Mouse (Mus musculus) heart, embryonic 13.5 days (tissue): ENCODE measurements at regions not wholly inside any gene's neighbourhood (a gene's known extent, or its start where the extent isn't known, plus 50 kb on each side); places are given as distances from the start of the nearest gene placed in this dataset.

Experiments used
- ATAC-seq: fragments of 200-750 bp; cut with Nextera tagmentation; 2 replicates; pipeline ENCODE4 v1.8.0; 2017; ENCODE audit warnings: moderate TSS enrichment; ENCODE audit not compliant: insufficient number of reproducible peaks, low FRiP score, low TSS enrichment; ENCODE audit errors: extremely low read depth
- H3K27ac ChIP-seq: fragments of 300-500 bp; sonication (generic); replicated peaks from 2 replicates; pipeline ENCODE4 v1.5.1; 2015; ENCODE audit warnings: moderate library complexity, mild to moderate bottlenecking, inconsistent platforms
- H3K27me3 ChIP-seq: fragments of 300-500 bp; sonication (generic); replicated peaks from 2 replicates; pipeline ENCODE4 v1.6.1; 2015; ENCODE audit warnings: mild to moderate bottlenecking, inconsistent platforms
- H3K36me3 ChIP-seq: fragments of 300-500 bp; sonication (generic); 2 replicates; pipeline ENCODE4 v1.6.1; 2015; ENCODE audit warnings: mild to moderate bottlenecking, inconsistent platforms
- H3K4me1 ChIP-seq: fragments of 300-500 bp; sonication (generic); 2 replicates; pipeline ENCODE4 v1.6.1; 2015; ENCODE audit warnings: inconsistent platforms
- H3K4me2 ChIP-seq: fragments of 300-500 bp; sonication (generic); 2 replicates; pipeline ENCODE4 v1.6.1; 2015; ENCODE audit warnings: inconsistent platforms, mild to moderate bottlenecking, moderate library complexity
- H3K4me3 ChIP-seq: fragments of 300-500 bp; sonication (generic); 2 replicates; pipeline ENCODE4 v1.5.1; 2015; ENCODE audit warnings: moderate library complexity, mild to moderate bottlenecking, inconsistent platforms
- H3K9ac ChIP-seq: fragments of 300-500 bp; sonication (generic); 2 replicates; pipeline ENCODE4 v1.6.1; 2015; ENCODE audit warnings: inconsistent platforms, mild to moderate bottlenecking, moderate library complexity
- H3K9me3 ChIP-seq: fragments of 300-500 bp; sonication (generic); 2 replicates; pipeline ENCODE4 v1.6.1; 2016; ENCODE audit warnings: inconsistent platforms
- WGBS: fragments of 180-500 bp; shearing (Covaris S2); methylation state at CpG from one replicate; pipeline ENCODE4 v1.1.7; 2015; ENCODE audit warnings: mixed read lengths; 5-methylcytosine and 5-hydroxymethylcytosine counted together

DNA sequence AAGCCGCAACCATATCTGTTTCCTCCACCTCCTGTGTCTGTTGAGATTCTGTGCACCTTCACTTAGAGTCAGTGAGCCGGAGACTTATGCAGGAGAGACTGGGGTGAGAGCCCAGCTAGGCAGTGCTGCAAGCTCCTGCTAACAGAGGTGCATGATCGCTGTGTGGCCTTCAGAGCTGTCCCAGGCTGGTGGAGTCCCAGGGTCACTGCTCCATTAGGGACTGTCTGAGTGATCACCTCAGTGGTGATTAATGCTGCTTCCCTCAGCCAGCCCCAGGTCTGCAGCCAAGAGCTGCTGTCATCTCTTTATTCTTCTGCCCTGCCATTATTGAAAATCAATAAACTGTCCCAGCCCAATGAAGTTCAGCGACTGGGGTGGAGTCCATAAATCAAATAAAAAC is 69.0 kb upstream of the Aldh1b1 start:
- Histone ChIP-seq H3K36me3 (no peaks in the 10 kb centered on the region), H3K27ac (no peak overlapping the region), H3K4me3 (no peak overlapping the region), H3K9me3 (no peaks in the 10 kb centered on the region), H3K9ac (no peak overlapping the region), H3K4me2 (no peak overlapping the region), H3K27me3 (no peaks in the 10 kb centered on the region), H3K4me1 (peaks cover 23% of the 10 kb centered on the region)
- no peak for ATAC-seq
- WGBS = 75% methylated on average over 4 of the region's 4 CpGs

- Histone ChIP-seq H3K27ac (no peak overlapping the region), H3K4me1 (peaks cover 32% of the 10 kb centered on the region), H3K4me3 (no peak overlapping the region), H3K4me2 (no peak overlapping the region), H3K36me3 (no peaks in the 10 kb centered on the region), H3K9me3 (no peaks in the 10 kb centered on the region), H3K9ac (no peak overlapping the region), H3K27me3 (no peaks in the 10 kb centered on the region)
- ATAC-seq = no peak
- 55% methylated on average over 4 of the region's 4 CpGs for WGBS
Observed at GRCm38 (mm10) chr4:45728825-45729224, 70.0 kb upstream of the Aldh1b1 start.

- no peaks in the 10 kb centered on the region for H3K9me3 ChIP-seq
- no peak overlapping the region for H3K4me2 ChIP-seq
- H3K27me3 ChIP-seq = no peaks in the 10 kb centered on the region
- no peak overlapping the region for H3K27ac ChIP-seq
- H3K4me3 ChIP-seq = no peak overlapping the region
- no peak overlapping the region for H3K9ac ChIP-seq
- peaks cover 32% of the 10 kb centered on the region for H3K4me1 ChIP-seq
- ATAC-seq = no peak
- 77% methylated on average over 5 of the region's 5 CpGs for WGBS
- H3K36me3 ChIP-seq = no peaks in the 10 kb centered on the region
Observed at GRCm38 (mm10) chr4:45727915-45728314, 70.9 kb upstream of the Aldh1b1 start.

- Histone ChIP-seq H3K36me3 (no peaks in the 10 kb centered on the region), H3K4me2 (no peak overlapping the region), H3K9me3 (no peaks in the 10 kb centered on the region), H3K27me3 (no peaks in the 10 kb centered on the region), H3K4me1 (peaks cover 32% of the 10 kb centered on the region), H3K4me3 (no peak overlapping the region), H3K9ac (no peak overlapping the region), H3K27ac (no peak overlapping the region)
- no peak for ATAC-seq
- WGBS = 70% methylated on average over 9 of the region's 9 CpGs
Observed at GRCm38 (mm10) chr4:45727474-45727873, 71.3 kb upstream of the Aldh1b1 start.

GRCm38 (mm10) chr4:45726783-45727182 is 72.0 kb upstream of the Aldh1b1 start:
- WGBS = 89% methylated on average over 5 of the region's 5 CpGs
- no peak for ATAC-seq
- no peaks in the 10 kb centered on the region for H3K27me3 ChIP-seq

DNA sequence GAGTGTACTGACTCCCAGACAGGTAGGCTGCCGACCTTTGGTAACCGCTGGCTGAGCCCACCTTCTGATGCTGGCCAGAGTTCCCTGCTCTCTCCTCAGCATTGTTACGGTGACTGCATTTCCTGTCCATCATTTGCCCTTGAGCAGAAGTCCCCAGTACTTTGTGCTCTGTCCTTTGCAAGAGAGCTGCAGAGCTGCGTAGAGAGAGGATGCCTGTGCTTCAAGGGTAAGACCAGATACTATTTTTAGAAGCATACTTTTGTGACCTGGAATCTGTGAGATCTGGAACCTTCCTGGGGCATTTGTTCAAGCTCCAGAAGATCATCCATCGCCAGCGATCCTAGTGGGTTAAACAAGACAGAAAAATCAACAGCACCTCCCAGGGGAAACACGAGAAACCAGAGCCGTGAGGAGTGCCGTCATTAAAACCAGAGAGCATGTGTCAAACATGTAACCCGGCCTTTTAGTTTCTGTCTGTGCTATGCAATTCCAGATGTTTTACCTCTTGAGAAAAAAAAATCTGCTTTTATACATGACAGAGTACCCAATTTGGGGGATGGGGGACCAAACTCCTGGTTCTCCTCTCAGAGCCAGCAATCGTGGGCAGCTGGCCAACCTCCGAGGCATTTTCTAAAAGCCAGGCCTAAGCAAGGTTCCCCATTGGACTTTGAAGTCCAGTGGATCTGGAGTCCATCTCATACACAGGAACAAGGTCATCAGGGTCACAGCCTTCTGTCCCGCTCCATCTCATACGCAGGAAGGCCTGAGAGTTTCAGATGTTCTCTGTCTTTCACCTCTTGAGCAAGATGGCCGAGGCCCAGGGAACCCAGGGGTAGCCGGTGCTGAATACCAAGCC is 73.5 kb upstream of the Aldh1b1 start:
- H3K9me3 ChIP-seq = no peaks in the 10 kb centered on the region
- H3K4me2 ChIP-seq = peak overlapping the region; percentile 6; the same call in 1 of the 2 replicates
- no peaks in the 10 kb centered on the region for H3K27me3 ChIP-seq
- ATAC-seq = no peak
- H3K36me3 ChIP-seq = no peaks in the 10 kb centered on the region
- peaks cover 22% of the 10 kb centered on the region for H3K4me1 ChIP-seq
- WGBS = 44% methylated on average over 16 of the region's 16 CpGs
- no peak overlapping the region for H3K4me3 ChIP-seq
- peak overlapping the region; percentile 56 for H3K27ac ChIP-seq
- no peak overlapping the region for H3K9ac ChIP-seq

More at GRCm38 (mm10) chr4:45726783-45727182, 72.0 kb upstream of the Aldh1b1 start:
- Histone ChIP-seq H3K36me3 (no peaks in the 10 kb centered on the region), H3K4me1 (peaks cover 32% of the 10 kb centered on the region), H3K9me3 (no peaks in the 10 kb centered on the region), H3K4me2 (no peak overlapping the region), H3K4me3 (no peak overlapping the region), H3K9ac (no peak overlapping the region), H3K27ac (no peak overlapping the region)

DNA sequence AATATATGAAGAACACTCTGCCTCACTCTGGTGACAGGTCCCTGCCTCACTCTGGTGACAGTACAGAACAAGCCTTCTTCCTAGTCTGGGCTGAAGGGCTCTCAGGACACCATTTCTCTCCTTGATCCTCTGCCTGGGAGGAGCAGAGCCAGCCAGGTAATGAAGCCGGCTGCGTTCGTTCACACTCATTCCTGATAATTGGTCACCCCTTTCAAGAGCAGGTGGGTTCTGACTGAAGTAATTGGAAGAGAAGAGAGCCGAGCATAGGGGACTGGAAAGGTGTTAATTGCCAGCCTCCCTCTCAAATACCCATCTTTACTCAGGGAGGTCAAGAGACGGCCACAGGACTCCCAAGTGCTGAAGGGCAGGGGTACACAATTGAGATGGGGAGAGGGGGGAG is 78.5 kb upstream of the Aldh1b1 start:
- peaks cover 18% of the 10 kb centered on the region for H3K4me1 ChIP-seq
- H3K9ac ChIP-seq = no peak overlapping the region
- H3K4me3 ChIP-seq = no peak overlapping the region
- WGBS = 52% methylated on average over 5 of the region's 5 CpGs
- no peak for ATAC-seq
- H3K9me3 ChIP-seq = no peaks in the 10 kb centered on the region
- H3K27me3 ChIP-seq = no peaks in the 10 kb centered on the region
- H3K4me2 ChIP-seq = no peak overlapping the region
- H3K36me3 ChIP-seq = no peaks in the 10 kb centered on the region
- H3K27ac ChIP-seq = no peak overlapping the region

- Histone ChIP-seq H3K36me3 (no peaks in the 10 kb centered on the region), H3K4me1 (peaks cover 10% of the 10 kb centered on the region), H3K27ac (no peak overlapping the region), H3K9me3 (no peaks in the 10 kb centered on the region), H3K9ac (no peak overlapping the region), H3K4me3 (no peak overlapping the region), H3K27me3 (no peaks in the 10 kb centered on the region), H3K4me2 (no peak overlapping the region)
- 62% methylated on average over 3 of the region's 3 CpGs for WGBS
- ATAC-seq = no peak
Observed at GRCm38 (mm10) chr4:45719564-45719963, 79.3 kb upstream of the Aldh1b1 start.

GRCm38 (mm10) chr4:45715878-45716277 is 82.9 kb upstream of the Aldh1b1 start:
- Histone ChIP-seq H3K36me3 (no peaks in the 10 kb centered on the region), H3K4me1 (peaks cover 12% of the 10 kb centered on the region; the same call in 1 of the 2 replicates), H3K27me3 (no peaks in the 10 kb centered on the region), H3K4me3 (no peak overlapping the region), H3K4me2 (no peak overlapping the region), H3K9me3 (no peaks in the 10 kb centered on the region), H3K9ac (no peak overlapping the region), H3K27ac (no peak overlapping the region)
- no peak for ATAC-seq
- 67% methylated on average over 1 of the region's 1 CpGs for WGBS

DNA sequence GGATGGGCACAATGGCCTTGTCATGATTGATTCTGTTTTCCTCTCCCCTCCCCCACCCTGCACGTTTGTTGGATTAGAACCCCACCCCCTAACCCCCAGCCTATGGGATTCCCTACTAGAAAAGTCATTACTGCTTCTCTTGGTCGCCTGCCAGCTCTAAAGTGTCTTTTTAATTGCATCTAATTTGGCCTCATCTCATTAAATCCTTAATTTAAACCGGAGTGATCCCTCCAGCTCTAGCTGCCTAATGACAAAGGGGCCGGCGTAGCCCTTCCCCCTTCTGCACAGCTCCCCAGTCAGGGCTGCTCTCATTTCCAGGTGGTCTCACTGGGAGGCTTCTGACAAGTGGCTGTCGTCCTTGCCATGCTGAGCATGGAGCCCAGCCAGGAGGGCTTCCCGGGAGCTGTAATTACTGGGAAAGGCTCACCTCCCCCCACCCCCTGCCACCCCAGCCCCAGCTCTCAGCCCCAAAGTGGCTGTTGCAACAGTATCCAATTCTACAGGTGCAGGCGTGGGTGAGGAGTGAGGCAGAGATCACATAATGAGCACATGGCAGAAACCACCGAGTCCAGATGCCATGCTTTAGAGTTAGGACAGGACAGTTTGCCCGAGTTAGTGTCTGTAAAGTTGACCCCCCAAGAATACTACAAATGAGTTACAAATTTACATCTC is 84.8 kb upstream of the Aldh1b1 start:
- H3K4me3 ChIP-seq = no peak overlapping the region
- H3K4me2 ChIP-seq = no peak overlapping the region
- H3K27me3 ChIP-seq = no peaks in the 10 kb centered on the region
- no peak overlapping the region for H3K27ac ChIP-seq
- no peak for ATAC-seq
- H3K9ac ChIP-seq = no peak overlapping the region
- no peaks in the 10 kb centered on the region for H3K36me3 ChIP-seq
- H3K9me3 ChIP-seq = no peaks in the 10 kb centered on the region
- WGBS = 21% methylated on average over 10 of the region's 10 CpGs
- peaks cover 8% of the 10 kb centered on the region; the same call in 1 of the 2 replicates for H3K4me1 ChIP-seq

- Histone ChIP-seq H3K9me3 (no peaks in the 10 kb centered on the region), H3K27me3 (0 out of 2 replicates have a peak, but pooled peaks cover 3% of the 10 kb centered on the region), H3K4me1 (peaks cover 8% of the 10 kb centered on the region; the same call in 1 of the 2 replicates), H3K36me3 (no peaks in the 10 kb centered on the region), H3K9ac (no peak overlapping the region), H3K27ac (no peak overlapping the region), H3K4me3 (no peak overlapping the region), H3K4me2 (no peak overlapping the region)
- no peak for ATAC-seq
- whole genome bisulfite sequencing = 45% methylated on average over 8 of the region's 8 CpGs
Observed at GRCm38 (mm10) chr4:45713046-45713706, 85.6 kb upstream of the Aldh1b1 start.
